Mouse (Mus musculus): ENCODE data around the gene Tmppe.

The Tmppe gene

DNA sequence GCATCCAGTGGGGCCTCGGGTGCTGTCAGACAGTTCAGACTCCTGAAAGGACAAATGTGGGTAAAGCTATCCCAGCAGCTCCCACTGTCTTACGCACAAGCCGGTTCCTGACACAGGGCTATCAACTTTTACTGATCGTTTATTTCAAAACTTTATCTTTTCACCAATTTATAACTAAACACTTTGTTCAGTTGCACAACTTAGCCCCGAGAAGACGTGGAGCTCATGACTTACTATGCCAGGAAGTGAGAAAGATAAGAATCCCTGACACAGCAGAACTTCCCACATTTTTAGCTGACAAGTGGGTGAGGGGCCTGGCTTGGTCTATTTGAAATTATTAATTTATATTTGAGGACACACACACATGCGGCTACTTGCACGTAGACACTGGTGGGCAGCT is 6.2 kb upstream of the Tmppe start:
- no peak for DNase-seq (ENCODE audit: low spot score)

- DNase-seq (ENCODE audit: low spot score) = no peak
Observed at GRCm38 (mm10) chr9:114395258-114395657, 5.6 kb upstream of the Tmppe start.

- no peak for DNase-seq (ENCODE audit: low spot score)
Observed at GRCm38 (mm10) chr9:114399680-114400079, 1.2 kb upstream of the Tmppe start.

- DNase-seq (ENCODE audit: low spot score) = no peak
Observed at GRCm38 (mm10) chr9:114400588-114400948, 337 bp upstream of the Tmppe start.

- peak; percentile 74 for DNase-seq (ENCODE audit: low spot score)
Observed at GRCm38 (mm10) chr9:114401685-114402080, 778 bp downstream of the Tmppe start.

DNA sequence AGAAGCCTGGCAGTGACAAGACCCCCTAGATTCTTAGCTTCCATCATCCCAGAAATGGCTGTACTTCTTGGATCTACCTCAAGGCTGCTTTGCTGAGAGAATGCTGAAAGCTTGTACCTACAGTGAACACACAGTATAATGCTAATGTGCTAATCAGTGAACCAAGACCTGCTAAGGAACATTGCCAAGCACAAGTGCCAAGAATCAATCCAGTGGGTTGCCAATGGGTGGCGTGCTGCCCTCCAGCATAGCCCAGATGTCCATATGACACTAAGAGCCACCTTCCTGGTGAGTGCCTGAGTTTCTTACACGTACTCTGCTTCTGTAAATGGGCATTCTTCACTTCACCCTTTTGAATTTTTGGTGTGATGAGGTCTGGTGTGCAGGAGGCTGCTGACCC is 6.8 kb downstream of the Tmppe start:
- DNase-seq (ENCODE audit: low spot score) = no peak

DNA sequence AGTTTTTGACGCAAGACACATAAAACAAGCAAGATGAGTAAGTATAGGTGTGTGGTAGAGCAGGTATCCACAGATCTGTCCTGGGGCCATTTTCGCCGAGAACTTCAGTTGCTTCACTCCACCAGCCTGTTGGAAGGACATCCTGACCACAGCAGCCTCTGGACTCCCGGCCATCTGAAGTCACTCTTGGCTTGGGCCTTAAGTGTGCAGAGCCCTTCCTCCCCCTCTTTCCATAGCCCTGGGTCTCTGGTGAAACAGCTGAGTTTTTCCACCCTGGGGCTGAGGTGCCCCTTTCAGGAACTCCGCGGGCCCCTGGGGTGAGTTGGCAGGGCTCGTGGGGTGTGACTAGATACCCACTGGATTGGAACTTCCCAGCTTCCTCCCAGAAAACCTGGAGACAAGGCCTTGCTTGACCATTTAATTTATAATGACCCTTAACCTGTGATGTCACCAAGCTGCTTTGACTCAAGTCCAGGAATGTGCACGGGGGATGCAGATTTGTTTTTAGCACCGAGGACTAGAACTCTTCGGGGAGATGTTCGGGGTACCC is 9.5 kb downstream of the Tmppe start:
- no peak for DNase-seq (ENCODE audit: low spot score)

GRCm38 (mm10) chr9:114411295-114411694 is 10.4 kb downstream of the Tmppe start:
- no peak for DNase-seq (ENCODE audit: low spot score)

- no peak for DNase-seq (ENCODE audit: low spot score)
Observed at GRCm38 (mm10) chr9:114412406-114412805, 11.5 kb downstream of the Tmppe start.

DNA sequence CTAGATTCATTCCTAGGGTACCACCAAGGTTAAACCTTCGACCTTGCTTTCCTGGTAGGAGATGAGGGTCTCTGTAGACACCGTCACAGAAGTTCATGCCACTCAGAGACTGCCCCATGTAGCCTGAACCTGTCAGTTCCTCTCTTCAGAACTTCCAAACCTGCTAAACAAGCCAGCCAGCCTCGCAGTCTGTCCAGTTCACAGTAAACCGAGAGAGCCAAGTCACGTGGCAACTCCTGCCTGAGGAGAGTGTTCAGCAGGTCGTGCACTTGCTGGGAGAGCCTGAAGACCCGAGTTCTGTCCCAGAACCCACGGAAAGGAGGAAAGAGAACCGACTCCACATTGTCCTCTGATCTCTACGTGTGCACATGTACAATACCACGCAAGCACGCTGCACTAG is 13.0 kb downstream of the Tmppe start:
- no peak for DNase-seq (ENCODE audit: low spot score)

GRCm38 (mm10) chr9:114415701-114416100 is 14.8 kb downstream of the Tmppe start:
- peak; percentile 87 for DNase-seq (ENCODE audit: low spot score)

- DNase-seq (ENCODE audit: low spot score) = no peak
Observed at GRCm38 (mm10) chr9:114416646-114417517, 16.0 kb downstream of the Tmppe start.

DNA sequence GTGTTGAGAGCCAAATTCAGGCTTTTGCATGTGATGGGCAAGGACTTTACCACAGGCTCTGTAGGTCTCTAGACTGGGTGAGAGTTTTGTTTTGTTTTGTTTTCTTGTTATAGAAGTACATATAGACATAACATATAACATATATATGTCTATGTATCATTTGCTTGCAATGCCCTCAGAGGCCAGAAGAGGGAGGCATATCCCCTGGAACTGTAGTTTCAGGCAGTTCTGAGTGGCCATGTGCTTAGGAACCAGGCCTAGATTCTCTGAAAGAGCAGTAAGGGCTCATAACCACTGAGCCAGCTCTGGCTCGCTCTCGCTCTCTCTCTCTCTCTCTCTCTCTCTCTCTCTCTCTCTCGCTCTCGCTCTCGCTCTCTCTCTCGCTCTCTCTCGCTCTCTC is 17.3 kb downstream of the Tmppe start:
- DNase-seq (ENCODE audit: low spot score) = peak; percentile 86

GRCm38 (mm10) chr9:114420443-114420842 is 19.5 kb downstream of the Tmppe start:
- DNase-seq (ENCODE audit: low spot score) = no peak

GRCm38 (mm10) chr9:114421045-114421444 is 20.1 kb downstream of the Tmppe start:
- DNase-seq (ENCODE audit: low spot score) = no peak

DNA sequence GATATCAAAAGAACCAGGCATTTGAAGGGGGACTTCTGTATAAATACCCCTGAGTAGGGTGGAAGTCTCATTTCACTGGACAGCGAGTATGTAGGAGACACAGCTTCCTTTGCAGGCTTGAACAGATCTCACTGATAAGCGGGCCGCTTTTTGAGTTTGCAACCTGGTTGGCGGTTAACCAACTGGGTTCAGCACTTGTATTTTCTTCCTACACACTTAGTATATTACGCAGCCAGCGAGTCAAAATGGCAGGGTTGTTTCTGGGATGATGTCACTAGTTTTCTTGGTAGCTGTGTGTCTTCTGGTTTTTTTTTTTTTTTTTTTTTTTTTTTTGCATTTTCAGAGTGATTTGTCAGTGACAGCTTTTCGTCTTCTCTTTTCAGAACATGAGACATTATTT is 20.9 kb downstream of the Tmppe start:
- DNase-seq (ENCODE audit: low spot score) = no peak

DNA sequence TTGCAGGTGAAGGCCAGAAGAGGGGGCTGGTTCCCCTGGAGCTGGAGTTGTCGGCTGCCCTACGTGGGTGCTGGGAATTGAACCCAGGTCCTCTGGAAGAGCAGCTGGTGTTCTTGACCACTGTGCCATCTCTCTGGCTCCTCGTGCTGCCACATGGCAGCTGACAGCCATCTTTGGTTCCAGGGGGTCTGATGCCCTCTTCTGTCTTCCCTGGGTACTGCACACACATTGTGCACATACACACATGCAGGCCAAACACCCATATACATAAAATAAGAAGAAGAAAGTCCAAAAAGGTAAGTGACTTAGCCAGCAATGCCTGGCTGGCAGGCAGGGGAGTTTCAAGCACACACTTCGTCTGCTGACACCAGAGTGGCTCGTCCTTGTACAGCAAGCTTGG is 24.7 kb downstream of the Tmppe start:
- no peak for DNase-seq (ENCODE audit: low spot score)

DNA sequence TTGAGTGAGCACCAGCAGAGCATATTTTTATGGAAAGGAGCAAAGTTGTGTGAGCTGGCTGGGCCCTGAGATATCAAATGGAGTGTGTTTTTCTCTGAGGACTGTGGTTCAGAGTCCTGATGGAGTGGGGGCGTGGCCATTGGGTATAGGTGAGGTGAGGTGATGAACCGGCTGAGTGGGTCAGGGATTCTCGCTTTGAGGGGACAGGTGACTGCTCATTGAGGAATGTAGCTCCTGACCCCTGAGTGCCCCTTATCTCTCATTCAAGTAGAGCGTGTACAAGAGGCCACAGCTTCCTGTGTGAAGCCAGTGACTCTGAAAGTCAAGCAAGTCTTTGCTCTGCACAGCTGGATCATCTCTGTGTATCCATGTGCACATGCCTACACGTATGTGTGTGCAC is 25.3 kb downstream of the Tmppe start:
- no peak for DNase-seq (ENCODE audit: low spot score)

DNA sequence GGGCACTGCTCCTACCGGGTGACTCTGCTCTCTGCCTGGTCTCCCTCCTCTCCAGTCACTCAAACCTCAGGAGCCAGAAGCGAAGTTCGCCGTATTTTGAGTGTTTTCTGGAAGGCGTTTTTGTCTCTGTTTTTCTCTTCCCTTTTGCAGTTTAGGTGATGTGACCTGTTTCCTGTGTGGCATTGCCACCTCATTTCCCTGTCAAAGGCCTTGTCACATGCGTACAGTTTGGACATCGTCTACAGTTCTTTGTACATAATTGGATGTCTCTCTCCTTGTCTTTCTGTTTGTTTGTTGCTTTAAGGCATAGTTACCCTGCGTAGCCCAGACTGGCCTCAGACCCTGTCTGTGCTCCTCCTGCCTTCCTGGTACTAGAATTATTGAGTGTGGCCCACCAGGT is 26.5 kb downstream of the Tmppe start:
- no peak for DNase-seq (ENCODE audit: low spot score)

DNA sequence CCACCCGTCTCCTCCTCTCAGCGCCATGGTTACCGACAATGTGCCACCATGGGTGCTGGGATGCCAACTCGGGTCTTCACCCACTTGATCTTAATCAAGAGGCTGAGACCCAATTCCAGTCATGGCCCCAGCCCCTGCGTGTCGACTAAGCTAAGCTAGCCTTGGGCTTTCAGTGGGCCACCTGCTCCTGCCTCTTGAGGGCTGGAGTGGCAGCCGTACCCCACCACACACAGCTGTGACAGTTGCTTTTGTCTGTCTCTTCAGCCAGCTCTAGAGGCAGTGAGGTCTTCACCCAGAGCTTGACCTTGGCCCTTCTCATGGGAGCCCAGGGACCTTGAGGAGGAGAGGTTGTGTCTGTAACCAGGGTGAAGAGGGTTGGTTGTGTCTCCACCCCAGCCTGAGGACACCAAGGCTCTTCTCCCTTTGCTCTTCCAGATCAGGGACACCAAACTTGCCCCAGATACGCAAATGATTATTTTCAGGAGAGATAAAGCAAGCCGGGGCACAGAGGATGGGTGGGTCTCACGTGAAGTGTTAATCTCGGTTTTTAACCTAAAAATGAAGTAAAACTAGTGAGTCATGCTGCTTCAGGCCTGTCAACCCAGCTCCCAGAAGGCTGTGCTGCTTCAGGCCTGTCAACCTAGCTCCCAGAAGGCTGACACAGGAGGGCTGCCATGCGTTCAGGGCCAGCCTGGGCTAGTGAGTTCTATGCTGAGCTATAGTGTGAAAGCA is 27.4 kb downstream of the Tmppe start:
- no peak for DNase-seq (ENCODE audit: low spot score)

DNA sequence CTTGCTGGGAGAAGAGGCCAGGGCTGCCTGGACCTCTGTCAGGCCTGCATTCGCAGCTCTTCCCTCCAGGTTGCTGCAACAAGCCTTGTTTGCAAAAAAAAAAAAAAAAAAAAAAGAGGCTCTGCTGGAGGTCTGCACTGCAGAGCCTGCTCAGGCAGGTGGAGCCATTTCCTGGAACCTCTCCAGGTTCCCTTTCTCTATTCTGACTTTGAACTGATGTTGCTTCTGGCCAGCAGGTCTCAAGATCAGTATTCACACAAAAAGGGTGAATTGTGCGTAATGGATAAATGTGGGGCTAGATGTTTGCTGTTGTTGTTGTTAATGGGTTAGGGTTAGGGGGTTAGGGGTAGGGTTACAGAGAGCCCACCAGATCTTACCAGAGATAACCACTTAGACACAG is 34.8 kb downstream of the Tmppe start:
- DNase-seq (ENCODE audit: low spot score) = no peak

GRCm38 (mm10) chr9:114440548-114440947 is 39.6 kb downstream of the Tmppe start:
- DNase-seq (ENCODE audit: low spot score) = no peak

DNA sequence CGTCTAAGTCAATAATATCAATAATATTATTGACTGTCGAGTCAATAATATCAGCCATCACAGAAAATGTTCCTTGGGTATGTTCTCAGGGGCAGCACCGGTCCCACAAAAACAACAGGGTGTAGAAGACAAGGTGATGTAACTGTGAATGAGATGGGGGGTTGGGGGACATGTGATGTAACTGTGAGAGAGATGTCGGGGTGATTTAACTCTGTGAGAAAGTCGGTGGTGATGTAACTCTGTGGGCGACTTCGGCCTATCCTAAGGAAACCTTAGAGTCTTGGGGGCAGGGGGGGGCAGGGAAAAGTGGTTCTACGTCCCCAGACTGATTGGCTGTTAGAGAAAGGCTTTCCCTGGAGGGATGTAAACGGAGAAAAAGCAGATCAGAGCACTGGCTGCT is 41.3 kb downstream of the Tmppe start:
- no peak for DNase-seq (ENCODE audit: low spot score)
